In genomic region chr3:147083823-147084222, GRCm38 (mm10) we compare ENCODE assay signal across 21 mouse cellular contexts.
DNase-seq lines count a peak whose midpoint lies in the region; ATAC-seq and TF ChIP-seq lines count a peak whose summit lies in the region.
"Had no signal": no experiment of that assay in that cellular context is flagged by ENCODE, and none has a peak within 500 bp of the region (broad histone marks: within the 10 kb centered on the region; RNA-seq: fewer than 3 reads in every experiment).

No protein-coding gene starts in this region.

- H3K36me3 ChIP-seq in hindbrain, embryonic 12.5 days: no peaks in the 10 kb centered on the region
- no peaks in the 10 kb centered on the region for H3K36me3 ChIP-seq in hindbrain, embryonic 16.5 days (ENCODE audit: control insufficient read depth, insufficient read depth, low read length)
- H3K36me3 ChIP-seq in forebrain, embryonic 13.5 days (ENCODE audit: poor library complexity, severe bottlenecking): no peaks in the 10 kb centered on the region
- H3K36me3 ChIP-seq in hindbrain, embryonic 14.5 days (replicated peaks; ENCODE audit: control insufficient read depth, insufficient read depth): no peaks in the 10 kb centered on the region
- no peaks in the 10 kb centered on the region for H3K36me3 ChIP-seq in midbrain, embryonic 15.5 days (replicated peaks)
- H3K36me3 ChIP-seq in lung, postnatal 0 days (ENCODE audit: insufficient read depth, low read length): no peaks in the 10 kb centered on the region
- H3K36me3 ChIP-seq: lung, embryonic 15.5 days had no signal

- ATAC-seq in hindbrain, embryonic 12.5 days (ENCODE audit: low FRiP score): no peak
- ATAC-seq in hindbrain, embryonic 16.5 days: no peak
- ATAC-seq in forebrain, embryonic 13.5 days: no peak
- no peak for ATAC-seq in hindbrain, embryonic 14.5 days (ENCODE audit: low FRiP score)
- ATAC-seq in midbrain, embryonic 15.5 days (replicated peaks): no peak
- no peak for ATAC-seq in lung, postnatal 0 days
- ATAC-seq: intestine, embryonic 16.5 days had no signal

- H3K27me3 ChIP-seq in hindbrain, embryonic 12.5 days: no peaks in the 10 kb centered on the region
- no peaks in the 10 kb centered on the region for H3K27me3 ChIP-seq in hindbrain, embryonic 16.5 days (replicated peaks; ENCODE audit: control insufficient read depth, insufficient read depth, low read length)
- no peaks in the 10 kb centered on the region for H3K27me3 ChIP-seq in forebrain, embryonic 13.5 days
- no peaks in the 10 kb centered on the region for H3K27me3 ChIP-seq in hindbrain, embryonic 14.5 days (ENCODE audit: control insufficient read depth, insufficient read depth, low read length)
- no peaks in the 10 kb centered on the region for H3K27me3 ChIP-seq in midbrain, embryonic 15.5 days (replicated peaks)
- no peaks in the 10 kb centered on the region for H3K27me3 ChIP-seq in lung, postnatal 0 days (replicated peaks; ENCODE audit: insufficient read depth, low read length)
- H3K27me3 ChIP-seq in cerebellum, adult 2 months (ENCODE audit: control insufficient read depth, insufficient read depth, low read length): no peaks in the 10 kb centered on the region; the same call in 1 of the 2 replicates
- H3K27me3 ChIP-seq: CH12.LX; lung, embryonic 15.5 days had no signal

- no peaks in the 10 kb centered on the region for H3K9me3 ChIP-seq in hindbrain, embryonic 12.5 days (replicated peaks)
- no peaks in the 10 kb centered on the region for H3K9me3 ChIP-seq in hindbrain, embryonic 16.5 days (ENCODE audit: control insufficient read depth, low read length)
- H3K9me3 ChIP-seq in forebrain, embryonic 13.5 days (replicated peaks): no peaks in the 10 kb centered on the region
- H3K9me3 ChIP-seq in hindbrain, embryonic 14.5 days (ENCODE audit: control insufficient read depth, low read length): no peaks in the 10 kb centered on the region
- no peaks in the 10 kb centered on the region for H3K9me3 ChIP-seq in midbrain, embryonic 15.5 days
- H3K9me3 ChIP-seq in lung, postnatal 0 days (ENCODE audit: low read length): no peaks in the 10 kb centered on the region
- H3K9me3 ChIP-seq: lung, embryonic 15.5 days had no signal

- no peak for DNase-seq in hindbrain, embryonic 14.5 days (ENCODE audit: low spot score)
- DNase-seq in left cerebral cortex, adult 9 months (ENCODE audit: low spot score in 2 of 2): no peak
- DNase-seq in lung, postnatal 0 days (ENCODE audit: low spot score): no peak
- no peak for DNase-seq in cerebellum, adult 2 months
- DNase-seq: adrenal gland, postnatal 25 days; cerebellum, adult 18-20 months; gastrocnemius, postnatal 10 days; heart, adult 18-20 months; heart, postnatal 36 days; kidney, postnatal 36 days; right cerebral cortex, postnatal 14 days; thymus, adult 18-20 months had no signal

- WGBS in hindbrain, embryonic 12.5 days: 56% methylated on average over 4 of the region's 4 CpGs
- WGBS in hindbrain, embryonic 16.5 days: 50% methylated on average over 4 of the region's 4 CpGs
- 30% methylated on average over 4 of the region's 4 CpGs for WGBS in forebrain, embryonic 13.5 days
- WGBS in hindbrain, embryonic 14.5 days: 49% methylated on average over 4 of the region's 4 CpGs
- 47% methylated on average over 4 of the region's 4 CpGs for WGBS in midbrain, embryonic 15.5 days
- 90% methylated on average over 4 of the region's 4 CpGs for WGBS in lung, postnatal 0 days
- WGBS in cerebellum, adult 2 months: 78% methylated on average over 4 of the region's 4 CpGs

- TF ChIP-seq POLR2A in cerebellum, adult 2 months (IDR thresholded peaks at IDR 0.05; ENCODE audit: borderline replicate concordance, insufficient read depth, low read length): no peak

- peaks cover 28% of the 10 kb centered on the region for H3K4me1 ChIP-seq in hindbrain, embryonic 12.5 days
- no peaks in the 10 kb centered on the region; the same call in 1 of the 2 replicates for H3K4me1 ChIP-seq in hindbrain, embryonic 16.5 days (ENCODE audit: control insufficient read depth, insufficient read depth, low read depth, low read length)
- peaks cover 54% of the 10 kb centered on the region for H3K4me1 ChIP-seq in forebrain, embryonic 13.5 days
- peaks cover 24% of the 10 kb centered on the region for H3K4me1 ChIP-seq in hindbrain, embryonic 14.5 days (replicated peaks; ENCODE audit: control insufficient read depth, insufficient read depth, low read length)
- H3K4me1 ChIP-seq in midbrain, embryonic 15.5 days: peaks cover 34% of the 10 kb centered on the region
- H3K4me1 ChIP-seq in lung, postnatal 0 days (ENCODE audit: insufficient read depth, low read depth, low read length): no peaks in the 10 kb centered on the region
- H3K4me1 ChIP-seq in cerebellum, adult 2 months (ENCODE audit: control insufficient read depth, insufficient read depth, low read length): no peaks in the 10 kb centered on the region
- H3K4me1 ChIP-seq: lung, embryonic 15.5 days had no signal

- H3K4me2 ChIP-seq in hindbrain, embryonic 12.5 days (replicated peaks): peak overlapping the region; percentile 30; the same call in 1 of the 2 replicates
- H3K4me2 ChIP-seq in hindbrain, embryonic 16.5 days (ENCODE audit: low read length): no peak overlapping the region; the same call in 1 of the 2 replicates
- peak overlapping the region; percentile 45 for H3K4me2 ChIP-seq in forebrain, embryonic 13.5 days
- H3K4me2 ChIP-seq in hindbrain, embryonic 14.5 days (replicated peaks): 0 out of 2 replicates have a peak overlapping the region, but pooled peaks have one; percentile 33
- no peak overlapping the region for H3K4me2 ChIP-seq in midbrain, embryonic 15.5 days
- no peak overlapping the region for H3K4me2 ChIP-seq in lung, postnatal 0 days (replicated peaks; ENCODE audit: low read depth, low read length)
- H3K4me2 ChIP-seq: lung, embryonic 15.5 days had no signal

- no peak overlapping the region for H3K4me3 ChIP-seq in hindbrain, embryonic 12.5 days
- H3K4me3 ChIP-seq in hindbrain, embryonic 16.5 days (ENCODE audit: low read length): no peak overlapping the region
- no peak overlapping the region for H3K4me3 ChIP-seq in forebrain, embryonic 13.5 days
- no peak overlapping the region for H3K4me3 ChIP-seq in hindbrain, embryonic 14.5 days (replicated peaks; ENCODE audit: low read length)
- H3K4me3 ChIP-seq in midbrain, embryonic 15.5 days: no peak overlapping the region
- H3K4me3 ChIP-seq in lung, postnatal 0 days (ENCODE audit: low read depth, low read length): no peak overlapping the region
- no peak overlapping the region for H3K4me3 ChIP-seq in cerebellum, adult 2 months (replicated peaks; ENCODE audit: insufficient read depth, low read depth, low read length)
- H3K4me3 ChIP-seq: lung, embryonic 15.5 days had no signal

- TF ChIP-seq EP300 in lung, postnatal 0 days (IDR thresholded peaks at IDR 0.05): no peak

- H3K9ac ChIP-seq in hindbrain, embryonic 12.5 days: no peak overlapping the region
- no peak overlapping the region for H3K9ac ChIP-seq in hindbrain, embryonic 16.5 days (ENCODE audit: low read depth, low read length)
- H3K9ac ChIP-seq in forebrain, embryonic 13.5 days: no peak overlapping the region
- no peak overlapping the region; the same call in 1 of the 2 replicates for H3K9ac ChIP-seq in hindbrain, embryonic 14.5 days
- no peak overlapping the region for H3K9ac ChIP-seq in midbrain, embryonic 15.5 days
- no peak overlapping the region for H3K9ac ChIP-seq in lung, postnatal 0 days (replicated peaks; ENCODE audit: low read depth)
- H3K9ac ChIP-seq: liver, embryonic 14.5 days; lung, embryonic 15.5 days had no signal

- no peak overlapping the region for H3K27ac ChIP-seq in hindbrain, embryonic 12.5 days
- H3K27ac ChIP-seq in hindbrain, embryonic 16.5 days (ENCODE audit: low read depth, low read length): no peak overlapping the region
- no peak overlapping the region for H3K27ac ChIP-seq in forebrain, embryonic 13.5 days
- 0 out of 2 replicates have a peak overlapping the region, but pooled peaks have one; percentile 36 for H3K27ac ChIP-seq in hindbrain, embryonic 14.5 days
- 0 out of 2 replicates have a peak overlapping the region, but pooled peaks have one; percentile 11 for H3K27ac ChIP-seq in midbrain, embryonic 15.5 days
- no peak overlapping the region for H3K27ac ChIP-seq in lung, postnatal 0 days (ENCODE audit: low read length)
- H3K27ac ChIP-seq in cerebellum, adult 2 months (ENCODE audit: insufficient read depth, low read length): no peak overlapping the region
- H3K27ac ChIP-seq: liver, embryonic 14.5 days; lung, embryonic 15.5 days; macrophage had no signal

- no peak for TF ChIP-seq CTCF in lung, postnatal 0 days (IDR thresholded peaks at IDR 0.05)
- no peak for TF ChIP-seq CTCF in cerebellum, adult 2 months (IDR thresholded peaks at IDR 0.05; ENCODE audit: borderline replicate concordance, insufficient read depth, low read depth, low read length)

Comparison
In these comparisons a context has a peak if more than half of its experiments do, and no peak if none do; other contexts are left out.
1. H3K27ac ChIP-seq: peak in hindbrain, embryonic 14.5 days (single experiment) and midbrain, embryonic 15.5 days (single experiment); none in hindbrain, embryonic 12.5 days (single experiment), hindbrain, embryonic 16.5 days (single experiment), forebrain, embryonic 13.5 days (single experiment), lung, postnatal 0 days (single experiment) and cerebellum, adult 2 months (single experiment).
2. H3K4me2 ChIP-seq: peak in hindbrain, embryonic 12.5 days (single experiment), forebrain, embryonic 13.5 days (single experiment) and hindbrain, embryonic 14.5 days (single experiment); none in hindbrain, embryonic 16.5 days (single experiment), midbrain, embryonic 15.5 days (single experiment) and lung, postnatal 0 days (single experiment).